Mouse (Mus musculus): ENCODE results near the gene She. TPM values are rescaled to one million over a fixed set of nuclear protein-coding genes. Genes with fewer than 3 reads are reported as not detected.

She gene
- polyA plus RNA-seq (2014; fragmentation: Illumina TruSeq; extraction: RNeasy Lipid Tissue Mini Kit (QIAGEN cat#74804); ENCODE audit: low read depth, low replicate concordance), result 11.1 TPM

DNA sequence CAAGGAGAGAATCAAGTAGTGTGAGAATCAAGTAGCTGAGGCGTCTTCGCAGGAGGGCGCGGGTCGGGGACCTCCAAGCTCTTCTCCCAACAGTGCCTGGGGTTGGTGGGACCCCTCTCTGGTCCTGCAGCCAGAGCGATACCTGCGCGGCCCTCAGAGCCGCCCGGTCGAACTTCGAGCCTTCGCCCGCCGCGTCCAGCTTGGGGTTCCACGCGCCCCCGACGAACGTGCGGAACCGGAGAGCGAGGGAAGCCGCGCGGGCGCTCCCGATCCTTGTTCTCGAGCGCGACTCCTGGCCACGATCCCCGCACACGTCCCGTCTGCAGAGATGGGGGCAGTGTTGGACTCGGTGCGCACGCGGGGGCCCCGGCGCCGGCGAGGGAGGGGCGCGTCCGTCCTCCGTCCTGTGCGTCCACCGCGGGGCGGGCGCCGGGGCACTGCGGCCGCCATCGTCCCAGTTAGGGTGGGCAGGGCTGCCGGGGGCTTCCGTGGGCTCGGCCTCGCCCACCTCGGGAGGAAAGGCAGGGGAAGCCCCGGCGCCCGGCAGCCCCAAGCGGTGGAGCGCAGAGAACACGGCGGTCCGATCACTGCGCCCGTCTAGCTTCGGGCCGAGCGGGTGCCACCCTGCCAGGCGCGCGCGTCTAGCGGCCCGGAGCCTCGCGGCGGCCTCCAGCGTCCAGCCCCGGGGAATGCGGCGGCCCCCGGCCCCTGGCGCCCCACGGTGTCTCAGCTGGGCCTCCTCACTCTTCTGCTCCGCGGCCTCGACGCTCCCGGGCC lies at the start of gene She:
She (plus strand) TSS at position 556 of the 777 bp plus-strand sequence.

Other genes with a start within 250 kb of the She start
- 7.5 TPM for gene Adar, start 116.3 kb upstream of the She start, polyA plus RNA-seq (2014; fragmentation: Illumina TruSeq; extraction: RNeasy Lipid Tissue Mini Kit (QIAGEN cat#74804); ENCODE audit: low read depth, low replicate concordance)
- 1.5 TPM for gene Chrnb2, start 66.7 kb upstream of the She start, polyA plus RNA-seq (2014; fragmentation: Illumina TruSeq; extraction: RNeasy Lipid Tissue Mini Kit (QIAGEN cat#74804); ENCODE audit: low read depth, low replicate concordance)
- gene Ube2q1, start 57.8 kb upstream of the She start, polyA plus RNA-seq (2014; fragmentation: Illumina TruSeq; extraction: RNeasy Lipid Tissue Mini Kit (QIAGEN cat#74804); ENCODE audit: low read depth, low replicate concordance), result 80.7 TPM
- 3.1 TPM for gene Il6ra, start 81.8 kb downstream of the She start, polyA plus RNA-seq (2014; fragmentation: Illumina TruSeq; extraction: RNeasy Lipid Tissue Mini Kit (QIAGEN cat#74804); ENCODE audit: low read depth, low replicate concordance)
- 18.3 TPM for gene Atp8b2, start 132.1 kb downstream of the She start, polyA plus RNA-seq (2014; fragmentation: Illumina TruSeq; extraction: RNeasy Lipid Tissue Mini Kit (QIAGEN cat#74804); ENCODE audit: low read depth, low replicate concordance)
- 93.4 TPM for gene Hax1, start 167.4 kb downstream of the She start, polyA plus RNA-seq (2014; fragmentation: Illumina TruSeq; extraction: RNeasy Lipid Tissue Mini Kit (QIAGEN cat#74804); ENCODE audit: low read depth, low replicate concordance)
- 123 TPM for gene 4933434E20Rik, start 220.3 kb downstream of the She start, polyA plus RNA-seq (2014; fragmentation: Illumina TruSeq; extraction: RNeasy Lipid Tissue Mini Kit (QIAGEN cat#74804); ENCODE audit: low read depth, low replicate concordance)
- gene Ubap2l, start 221.3 kb downstream of the She start, polyA plus RNA-seq (2014; fragmentation: Illumina TruSeq; extraction: RNeasy Lipid Tissue Mini Kit (QIAGEN cat#74804); ENCODE audit: low read depth, low replicate concordance), result 111 TPM
- gene Tpm3, start 241.3 kb downstream of the She start, polyA plus RNA-seq (2014; fragmentation: Illumina TruSeq; extraction: RNeasy Lipid Tissue Mini Kit (QIAGEN cat#74804); ENCODE audit: low read depth, low replicate concordance), result 243 TPM